Mouse (Mus musculus) right cerebral cortex, postnatal 10 days (tissue): Measurements from ENCODE around the gene Zfp988.
"Not testable (repeated sequence)": the region's sequence is repeated elsewhere in the genome, so short reads cannot be mapped to it uniquely, and the experiment has no call there.

Experiments used
- DNase-seq, 2 experiments: peaks; one replicate each; pipeline ENCODE4 v3.0.0; 2021; ENCODE audit warnings: low spot score in 2 of 2

The Zfp988 gene

DNA sequence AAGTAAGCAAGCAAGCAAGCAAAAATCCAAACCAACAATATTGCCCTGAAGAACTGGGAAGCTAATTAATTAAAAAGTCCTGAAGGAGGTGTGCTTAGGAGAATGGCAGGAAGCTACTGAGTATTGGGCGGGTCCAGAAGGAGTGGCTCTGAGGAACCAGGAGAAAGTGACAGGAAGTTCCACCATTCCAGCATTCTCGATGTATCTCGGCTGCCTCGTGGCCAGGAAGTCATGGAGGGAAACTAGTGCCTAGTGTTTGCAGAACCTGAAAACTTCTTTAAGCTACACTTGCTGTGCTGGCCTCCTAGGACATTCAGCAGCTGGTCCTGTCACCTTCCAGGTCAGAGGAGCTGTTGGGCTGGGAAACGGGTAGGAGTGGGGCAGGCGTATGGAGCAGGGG, at the start of gene Zfp988:
Gene Zfp988, plus strand, starts transcription at position 239 of the 400 bp plus-strand sequence.
- DNase-seq: not testable (repeated sequence)

- not testable (repeated sequence) for DNase-seq
These were observed 42.8 kb upstream of the Zfp988 start for GRCm38 (mm10) chr4:147262708-147263107.

DNA sequence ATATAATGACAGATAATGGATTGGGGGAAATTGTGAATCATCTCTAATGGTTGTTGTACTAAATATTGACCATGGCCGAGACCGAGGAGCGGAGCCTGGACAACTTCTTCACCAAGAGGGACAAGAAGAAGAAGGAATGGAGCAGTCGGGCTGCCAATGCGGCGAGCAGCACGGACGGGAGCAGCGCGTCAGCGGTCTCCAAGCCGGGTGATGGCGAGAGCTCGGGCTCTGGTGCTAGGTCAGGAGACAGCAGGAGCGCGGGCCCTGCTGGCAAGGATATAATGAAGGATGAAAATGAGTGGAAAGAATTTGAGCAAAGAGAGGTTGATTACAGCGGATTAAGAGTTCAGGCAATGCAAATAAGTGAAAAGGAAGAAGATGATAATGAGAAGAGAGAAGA, 38.2 kb upstream of the Zfp988 start:
- not testable (repeated sequence) for DNase-seq

DNA sequence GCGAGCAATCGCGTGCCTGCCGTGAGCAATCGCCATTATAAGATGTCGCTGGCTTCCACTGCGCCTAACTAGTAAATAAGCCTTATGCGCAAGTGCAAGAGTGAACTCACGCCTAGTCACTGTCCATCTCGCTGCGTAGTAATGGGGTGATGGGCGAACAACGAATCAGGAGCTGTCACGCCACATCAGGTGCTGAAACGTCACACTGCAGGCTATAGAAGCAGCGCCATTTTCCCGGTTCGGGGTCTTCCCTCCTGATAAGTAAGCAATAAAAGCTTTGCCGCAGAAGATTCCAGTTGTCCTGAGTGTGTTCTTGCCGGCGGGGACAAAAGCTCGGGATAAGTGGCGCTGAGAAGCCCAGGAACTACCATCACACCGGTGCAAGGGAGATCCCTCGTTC, 36.7 kb upstream of the Zfp988 start:
- not testable (repeated sequence) for DNase-seq

DNA sequence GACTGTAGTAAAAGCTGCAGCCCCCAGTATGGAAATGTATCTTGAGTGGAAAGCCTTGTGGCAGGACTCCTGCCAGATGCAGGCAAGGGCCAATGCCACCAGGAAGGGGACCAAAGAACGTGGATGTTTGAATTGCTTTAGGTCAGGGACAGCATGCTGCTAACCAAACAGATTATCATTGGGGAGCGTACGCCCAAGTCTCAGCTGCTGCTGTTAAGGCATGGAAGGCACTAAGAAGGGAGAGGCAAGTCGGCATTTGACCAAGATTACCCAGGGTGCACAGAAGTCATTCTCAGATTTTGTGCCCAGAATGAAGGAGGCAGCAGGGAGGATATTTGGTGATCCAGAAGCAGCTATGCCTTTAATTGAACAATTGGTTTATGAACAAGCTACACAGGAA, 35.4 kb upstream of the Zfp988 start:
- not testable (repeated sequence) for DNase-seq

DNA sequence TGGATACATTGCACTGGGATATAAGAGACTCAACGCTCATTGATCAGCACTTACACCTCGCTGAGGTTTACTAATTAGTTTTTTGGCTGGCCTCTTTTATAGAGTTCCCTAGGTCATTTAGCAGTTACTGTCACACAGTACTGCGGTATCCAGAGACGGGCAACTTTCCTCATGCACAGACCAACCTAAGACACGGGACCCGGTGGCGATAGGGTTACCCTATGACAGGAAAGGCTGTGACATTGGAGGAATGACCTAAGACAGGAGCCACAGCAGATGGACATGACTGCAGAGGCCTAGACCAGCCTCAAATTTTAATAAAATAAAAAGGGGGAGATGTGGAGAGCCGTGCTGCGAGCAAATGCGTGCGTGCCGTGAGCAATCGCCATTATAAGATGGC, 33.9 kb upstream of the Zfp988 start:
- DNase-seq: not testable (repeated sequence)

- not testable (repeated sequence) for DNase-seq
These were observed 30.3 kb upstream of the Zfp988 start for GRCm38 (mm10) chr4:147275021-147275772.

DNA sequence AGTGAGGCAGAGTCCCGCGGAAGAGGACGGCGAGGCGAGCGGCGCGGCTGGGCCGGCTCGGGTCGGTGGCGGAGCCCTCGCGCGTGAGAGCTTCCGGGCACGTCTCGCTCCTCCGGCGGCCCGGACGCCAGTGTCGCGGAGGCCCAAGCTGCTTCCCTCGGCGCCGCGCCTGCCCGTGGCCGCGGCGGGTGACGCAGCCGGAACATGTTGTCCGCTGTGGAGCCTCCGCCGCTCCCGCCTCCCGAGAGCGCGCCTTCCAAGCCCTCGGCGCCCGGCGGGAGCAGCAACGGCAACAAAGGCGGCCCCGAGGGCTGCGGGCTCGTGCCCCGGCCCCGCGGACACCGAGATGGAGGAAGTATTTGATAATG, 29.7 kb upstream of the Zfp988 start:
- not testable (repeated sequence) for DNase-seq

DNA sequence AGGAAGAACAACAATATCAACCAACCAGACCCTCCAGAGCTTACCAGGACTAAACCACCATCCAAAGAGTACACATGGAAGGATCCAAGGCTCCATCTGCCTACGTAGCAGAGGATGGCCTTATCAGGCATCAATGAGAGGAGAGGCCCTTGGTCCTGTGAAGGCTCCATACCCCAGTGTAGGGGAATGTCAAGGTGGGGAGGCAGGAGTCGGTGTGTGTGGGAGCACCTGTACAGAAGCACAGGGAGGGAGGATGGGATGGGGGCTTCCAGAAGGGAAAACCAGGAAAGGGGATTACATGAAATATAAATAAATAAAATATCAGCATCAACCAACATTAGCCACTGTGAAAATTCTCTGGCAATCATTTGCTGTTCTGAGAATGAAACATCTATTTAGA, 25.1 kb upstream of the Zfp988 start:
- not testable (repeated sequence) for DNase-seq

- DNase-seq: not testable (repeated sequence)
These were observed 6.9 kb upstream of the Zfp988 start for GRCm38 (mm10) chr4:147298585-147298984.

GRCm38 (mm10) chr4:147302375-147302774, 3.1 kb upstream of the Zfp988 start:
- DNase-seq: not testable (repeated sequence)

DNA sequence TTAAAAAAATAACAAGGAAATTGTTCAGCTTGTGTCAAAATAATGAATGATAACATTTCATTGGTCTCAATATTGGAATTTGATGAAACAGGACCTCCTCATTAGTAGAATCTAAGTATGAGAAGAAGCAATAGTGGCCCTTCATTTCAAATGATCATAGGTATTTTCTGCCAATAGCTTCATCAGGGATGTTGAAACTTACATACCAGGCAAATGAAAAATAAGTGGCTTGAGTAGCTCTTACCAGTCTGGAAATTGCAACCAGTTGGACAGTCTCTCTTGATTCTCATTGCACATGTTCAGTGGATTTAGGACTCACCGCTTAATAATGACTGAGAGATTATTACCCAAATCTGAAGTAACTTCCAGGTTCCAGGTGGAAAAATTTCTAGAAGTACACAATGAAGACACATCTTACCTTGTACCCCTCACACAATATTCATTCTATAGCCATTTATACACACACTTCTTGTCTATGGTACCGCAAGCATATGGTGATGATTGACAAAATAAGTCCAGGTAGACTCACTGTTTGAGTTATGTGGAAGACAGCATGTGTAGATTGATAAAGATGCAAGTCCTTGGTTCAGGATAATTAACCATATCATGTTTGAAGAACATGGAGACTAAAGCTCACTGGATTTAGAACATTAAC, 29.7 kb downstream of the Zfp988 start:
- not testable (repeated sequence) for DNase-seq

DNA sequence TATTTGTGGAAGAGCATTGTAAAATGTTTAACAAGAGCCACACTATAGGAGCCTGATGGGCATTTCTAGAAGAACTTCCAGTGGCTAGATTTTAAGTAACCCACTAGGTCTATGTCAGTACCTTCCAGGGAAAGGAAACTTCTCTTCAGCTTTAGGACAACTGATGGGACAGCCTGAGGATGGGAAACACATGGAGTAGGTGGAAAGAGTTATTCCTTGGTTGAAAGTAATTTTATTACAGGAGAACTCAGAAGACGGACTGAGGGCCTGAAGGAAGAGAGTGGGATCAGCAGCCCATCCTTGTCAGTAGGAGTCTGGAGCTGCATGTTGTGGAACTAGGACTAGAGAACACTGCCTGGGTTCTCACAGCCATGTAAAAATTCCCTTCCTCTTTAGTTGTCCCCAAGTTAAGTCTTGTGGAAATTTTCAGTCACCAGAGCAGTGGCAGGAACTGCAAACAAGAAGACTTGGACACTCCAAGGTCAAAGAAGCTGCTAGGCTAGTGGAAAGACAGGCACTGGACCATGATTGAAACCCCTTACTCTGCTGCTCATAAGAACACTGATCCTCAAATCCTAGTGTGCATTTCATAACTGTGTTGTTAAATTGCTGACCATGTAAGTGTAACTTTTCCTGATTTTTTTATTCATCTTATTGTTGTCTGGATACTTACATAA, 30.4 kb downstream of the Zfp988 start:
- not testable (repeated sequence) for DNase-seq

DNA sequence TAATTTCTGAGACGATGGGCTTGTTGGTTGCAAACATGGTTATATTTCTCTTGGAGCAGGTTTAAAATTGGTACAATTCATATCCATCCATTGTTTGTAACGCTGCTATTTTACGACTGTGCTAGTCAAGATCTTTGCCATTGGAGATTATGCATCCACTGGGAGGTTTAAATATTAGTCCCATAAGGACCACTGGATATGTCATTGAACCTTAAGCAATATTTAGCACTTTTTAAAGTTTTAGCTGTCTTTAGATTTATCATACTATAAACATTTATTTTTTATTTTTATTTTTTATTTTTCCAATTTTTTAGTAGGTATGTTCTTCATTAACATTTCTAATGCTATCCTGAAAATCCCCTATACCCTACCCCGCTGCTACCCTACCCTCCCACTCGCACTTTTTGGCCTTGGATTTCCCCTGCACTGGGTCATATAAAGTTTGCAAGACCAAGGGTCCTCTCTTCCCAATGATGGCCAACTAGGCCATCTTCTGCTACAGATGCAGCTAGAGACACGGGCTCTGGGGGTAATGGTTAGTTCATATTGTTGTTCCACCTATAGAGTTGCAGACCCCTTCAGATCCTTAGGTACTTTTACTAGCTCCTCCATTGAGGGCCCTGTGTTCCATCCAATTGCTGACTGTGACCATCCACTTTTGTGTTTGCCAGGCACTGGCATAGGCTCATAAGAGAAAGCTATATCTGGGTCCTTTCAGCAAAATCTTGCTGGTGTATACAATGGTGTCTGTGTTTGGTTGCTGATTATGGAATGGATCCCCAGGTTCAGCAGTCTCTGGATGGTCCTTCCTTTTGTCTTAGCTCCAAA, 31.1 kb downstream of the Zfp988 start:
- DNase-seq: not testable (repeated sequence)

GRCm38 (mm10) chr4:147337520-147337919, 32.0 kb downstream of the Zfp988 start:
- not testable (repeated sequence) for DNase-seq

DNA sequence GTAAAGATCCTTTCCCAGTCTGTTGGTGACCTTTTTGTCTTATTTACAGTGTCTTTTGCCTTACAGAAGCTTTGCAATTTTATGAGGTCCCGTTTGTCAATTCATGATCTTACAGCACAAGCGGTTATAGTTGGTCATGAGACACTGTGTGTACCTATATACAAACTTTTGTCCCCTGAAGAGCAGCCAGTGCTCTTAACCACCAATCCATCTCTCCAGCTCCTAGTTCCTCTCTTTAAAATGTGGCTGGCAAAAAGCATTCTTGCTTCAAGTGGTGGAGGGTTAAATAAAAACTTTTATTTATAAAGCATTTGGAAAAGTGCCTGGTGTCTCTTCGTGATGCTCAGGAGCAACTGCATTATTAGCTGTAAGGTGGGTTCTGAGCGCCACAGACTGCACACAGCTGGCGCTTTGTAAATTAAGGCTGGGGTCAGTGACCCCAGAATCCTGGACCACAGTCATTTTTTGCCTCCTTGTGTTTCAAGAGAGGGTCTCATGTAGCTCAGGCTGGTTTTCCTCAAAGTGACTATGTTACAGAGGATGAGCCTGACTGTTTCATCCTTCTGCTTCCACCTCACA, 32.6 kb downstream of the Zfp988 start:
- no peak for DNase-seq

DNA sequence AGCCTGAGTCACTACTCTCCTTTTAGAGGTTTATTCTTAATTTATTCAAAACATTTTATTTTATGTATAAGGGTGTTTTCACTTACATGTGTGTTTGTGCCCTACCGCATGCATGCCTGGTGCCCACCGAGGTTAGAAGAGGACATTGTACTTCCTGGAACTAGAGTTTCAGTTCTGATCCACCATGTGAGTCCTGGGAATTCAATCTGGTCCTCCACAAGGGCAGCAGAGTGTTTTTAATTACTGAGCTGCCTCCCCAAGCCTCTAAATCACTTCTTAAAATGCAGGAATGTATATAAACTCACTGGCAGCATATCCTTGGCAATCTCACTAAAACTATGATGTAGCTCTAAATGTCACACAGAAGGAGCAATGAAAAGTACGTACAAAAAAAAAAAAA, 33.2 kb downstream of the Zfp988 start:
- DNase-seq: not testable (repeated sequence)

DNA sequence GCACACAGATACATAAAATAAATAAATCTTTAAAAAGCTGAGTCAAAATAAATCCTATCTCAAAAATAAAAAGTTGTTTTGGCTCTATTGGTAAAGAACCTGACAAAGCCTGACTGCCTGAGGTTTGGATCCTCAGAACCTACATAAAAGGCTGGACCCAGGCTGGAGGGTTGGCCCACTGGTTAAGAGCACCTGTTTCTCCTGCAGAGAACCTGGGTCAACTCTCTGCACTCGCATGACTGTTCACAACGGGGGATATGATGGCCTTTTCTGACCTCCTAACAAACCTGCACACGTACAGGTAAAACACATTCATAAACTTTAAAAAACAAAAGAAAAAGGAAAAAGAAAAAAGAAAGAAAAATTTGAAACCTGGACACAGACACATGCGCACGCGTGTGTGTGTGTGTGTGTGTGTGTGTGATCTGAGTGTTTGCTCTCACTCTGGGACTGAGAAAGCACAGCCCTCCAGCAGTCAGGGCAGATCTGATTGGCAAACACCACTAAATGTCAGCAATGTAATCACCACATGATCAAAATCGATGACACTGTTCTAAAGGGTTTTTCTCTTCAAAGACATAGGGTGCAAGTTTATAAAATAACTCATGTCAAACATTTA, 34.2 kb downstream of the Zfp988 start:
- not testable (repeated sequence) for DNase-seq

- DNase-seq: not testable (repeated sequence)
These were observed 34.8 kb downstream of the Zfp988 start for GRCm38 (mm10) chr4:147340236-147340635.

GRCm38 (mm10) chr4:147340876-147341275, 35.4 kb downstream of the Zfp988 start:
- DNase-seq: not testable (repeated sequence)
